Mouse (Mus musculus) lung, embryonic 16.5 days (tissue): Measurements from ENCODE around the gene Actbl2. TPM values are rescaled to one million over a fixed set of nuclear protein-coding genes. Genes with fewer than 3 reads are reported as not detected.

Source experiments
- ATAC-seq: fragments of 200-750 bp; cut with Nextera tagmentation; 2 replicates; pipeline ENCODE4 v1.8.0; 2017; ENCODE audit warnings: low read depth, mild to moderate bottlenecking, moderate library complexity
- H3K27ac ChIP-seq: fragments of 300-500 bp; sonication (generic); 2 replicates; pipeline ENCODE4 v1.5.1; 2014; ENCODE audit warnings: mild to moderate bottlenecking, control low read depth, low read length
- H3K27me3 ChIP-seq: fragments of 300-500 bp; sonication (generic); 2 replicates; pipeline ENCODE4 v1.6.1; 2014; ENCODE audit warnings: low read depth, low read length, mixed read lengths; ENCODE audit not compliant: control insufficient read depth, insufficient read depth
- H3K36me3 ChIP-seq: fragments of 300-500 bp; sonication (generic); 2 replicates; pipeline ENCODE4 v1.6.1; 2014; ENCODE audit warnings: low read length; ENCODE audit not compliant: control insufficient read depth, insufficient read depth
- H3K4me1 ChIP-seq: fragments of 300-500 bp; sonication (generic); replicated peaks from 2 replicates; pipeline ENCODE4 v1.6.1; 2014; ENCODE audit warnings: low read length, mixed read lengths; ENCODE audit not compliant: control insufficient read depth, insufficient read depth
- H3K4me2 ChIP-seq: fragments of 300-500 bp; sonication (generic); 2 replicates; pipeline ENCODE4 v1.6.1; 2014; ENCODE audit warnings: low read depth, low read length, control low read depth
- H3K4me3 ChIP-seq: fragments of 300-500 bp; sonication (generic); 2 replicates; pipeline ENCODE4 v1.5.1; 2014; ENCODE audit warnings: mild to moderate bottlenecking, low read length, control low read depth
- H3K9ac ChIP-seq: fragments of 300-500 bp; sonication (generic); 2 replicates; pipeline ENCODE4 v1.6.1; 2014; ENCODE audit warnings: low read length, control low read depth
- H3K9me3 ChIP-seq: fragments of 300-500 bp; sonication (generic); 2 replicates; pipeline ENCODE4 v1.6.1; 2016; ENCODE audit warnings: low read length; ENCODE audit not compliant: control insufficient read depth
- WGBS: fragments of 180-500 bp; shearing (Covaris S2); extraction: QIAGEN DNeasy Blood & Tissue Kit; methylation state at CpG from one replicate; pipeline ENCODE4 v1.1.7; 2014; 5-methylcytosine and 5-hydroxymethylcytosine counted together
- polyA plus RNA-seq: library from polyadenylated mRNA; unstranded; fragments of >200 nt; fragmentation: Nextera tagmentation; extraction: Ambion mirVana; gene quantifications from 2 replicates; pipeline ENCODE4 v1.2.1, GENCODE M21; 2015

Gene Actbl2
- polyA plus RNA-seq, 1 experiment from 2014 or later: not detected

GRCm38 (mm10) chr13:111304736-111305135 lies 49.9 kb downstream of the Actbl2 start:
- WGBS: 64% methylated on average over 5 of the region's 5 CpGs
- Histone ChIP-seq H3K9me3 (no peaks in the 10 kb centered on the region), H3K36me3 (no peaks in the 10 kb centered on the region), H3K4me1 (no peaks in the 10 kb centered on the region; the same call in 1 of the 2 replicates), H3K27me3 (no peaks in the 10 kb centered on the region), H3K9ac (no peak overlapping the region), H3K4me2 (no peak overlapping the region), H3K4me3 (no peak overlapping the region), H3K27ac (no peak overlapping the region)
- ATAC-seq: no peak

Other genes with a start within 250 kb of the Actbl2 start
- gene Gpbp1, start 235.1 kb downstream of the Actbl2 start, polyA plus RNA-seq: 80.7 and 88.7 TPM in 2 replicates